Mouse (Mus musculus): ENCODE data around the gene Dot1l.

The Dot1l gene

DNA sequence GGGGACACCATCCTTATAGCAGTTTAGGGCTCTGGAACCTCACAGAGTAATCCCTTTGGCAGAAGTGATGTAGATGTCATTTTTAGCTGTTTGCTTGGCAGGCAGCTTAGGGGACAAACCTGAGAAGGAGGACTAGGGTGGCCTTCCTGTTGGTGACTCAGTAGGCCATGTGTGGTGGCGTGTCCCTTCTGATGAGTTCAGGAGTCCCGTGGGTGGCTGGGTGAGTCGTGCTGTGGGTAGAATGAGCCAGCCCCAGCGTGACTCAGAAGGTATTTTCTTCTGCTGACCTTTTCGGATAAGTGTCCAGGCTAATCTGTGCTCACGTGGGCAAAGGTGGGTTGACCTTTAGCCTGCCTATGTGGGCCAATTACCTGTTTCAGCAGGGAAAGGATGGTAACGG lies 3.6 kb downstream of the Dot1l start:
- DNase-seq: peak; percentile 94

DNA sequence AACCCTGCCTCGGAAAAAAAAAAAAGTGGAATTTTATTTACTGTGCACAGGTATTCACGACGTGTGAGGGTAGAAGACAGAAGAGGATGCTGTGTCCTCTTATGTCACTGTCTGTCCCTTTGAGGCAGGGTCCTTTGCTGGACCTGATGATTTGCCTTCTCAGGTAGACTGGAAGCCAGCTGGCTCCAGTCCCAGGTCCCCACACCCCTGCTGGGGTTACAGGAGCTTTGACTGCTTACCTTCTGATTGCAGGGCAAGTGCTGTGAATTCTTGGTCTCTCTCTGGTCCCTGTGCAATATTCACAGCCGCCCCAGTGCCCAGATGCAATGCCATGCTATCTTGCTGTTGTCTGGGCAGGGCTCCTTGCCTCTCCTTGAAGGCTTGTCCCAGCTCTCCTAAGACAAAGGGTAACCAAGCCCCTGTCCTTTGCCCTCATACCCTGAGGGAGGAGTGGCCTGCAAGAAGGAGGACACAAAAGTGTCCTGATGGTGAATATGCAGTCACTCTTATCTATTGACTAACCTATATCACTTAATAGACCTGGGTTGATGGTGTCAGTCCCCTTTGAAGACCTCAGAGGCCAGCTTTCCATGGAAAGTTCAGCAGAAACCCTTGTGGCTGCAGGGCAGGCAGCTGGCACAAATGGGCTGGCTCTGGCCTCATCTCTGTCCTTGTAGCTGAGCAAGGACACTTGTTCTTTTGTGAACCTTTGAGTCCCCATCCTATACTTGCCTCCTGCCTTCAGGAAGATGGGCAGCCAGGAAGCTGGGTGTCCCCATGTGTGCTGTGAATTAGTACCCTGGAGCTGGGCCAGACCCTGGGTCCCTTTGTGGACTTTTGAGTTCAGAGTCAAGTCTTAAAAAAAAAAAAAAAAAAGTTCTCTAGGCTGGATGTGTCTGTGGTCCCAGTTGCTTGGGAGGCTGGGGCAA lies 5.9 kb downstream of the Dot1l start:
- no peak for DNase-seq

DNA sequence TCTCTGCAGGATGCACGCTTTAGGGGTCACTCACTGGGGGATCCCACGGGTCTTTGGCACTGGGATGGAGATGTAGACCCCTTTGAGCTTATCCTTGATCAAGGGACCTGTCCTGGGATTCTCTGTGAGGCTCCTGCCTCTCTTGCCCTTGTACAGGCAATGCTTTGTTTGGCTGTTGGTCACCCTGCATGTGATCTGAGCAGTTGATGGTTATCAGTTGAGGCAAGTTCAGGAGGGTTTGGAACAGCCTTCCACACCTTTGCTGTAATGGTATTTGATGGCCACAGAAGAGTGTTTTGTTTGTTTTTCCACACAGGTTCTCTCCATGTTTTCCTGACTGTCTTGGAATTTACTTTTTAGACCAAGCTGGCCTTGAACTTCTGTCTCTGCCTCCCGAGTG lies 6.8 kb downstream of the Dot1l start:
- no peak for DNase-seq

DNA sequence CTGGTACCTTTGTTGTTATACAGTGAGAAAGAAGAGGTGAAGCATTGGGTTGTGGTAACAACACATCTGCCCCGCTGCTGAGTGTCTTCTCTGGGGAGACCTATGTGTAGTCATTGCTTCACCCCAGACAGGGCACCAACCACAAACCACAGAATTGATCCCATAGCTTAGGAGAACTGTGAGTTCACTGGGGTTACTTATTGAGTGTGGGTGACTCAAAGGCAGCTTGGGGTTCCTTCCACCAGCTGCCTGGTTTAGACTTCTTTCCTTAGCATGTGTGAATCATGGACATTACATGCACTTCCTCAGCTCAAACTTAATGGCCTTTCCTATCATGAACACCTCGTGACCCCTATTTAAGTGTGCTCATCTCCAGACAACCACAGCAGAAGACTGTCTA lies 8.5 kb downstream of the Dot1l start:
- DNase-seq: no peak

DNA sequence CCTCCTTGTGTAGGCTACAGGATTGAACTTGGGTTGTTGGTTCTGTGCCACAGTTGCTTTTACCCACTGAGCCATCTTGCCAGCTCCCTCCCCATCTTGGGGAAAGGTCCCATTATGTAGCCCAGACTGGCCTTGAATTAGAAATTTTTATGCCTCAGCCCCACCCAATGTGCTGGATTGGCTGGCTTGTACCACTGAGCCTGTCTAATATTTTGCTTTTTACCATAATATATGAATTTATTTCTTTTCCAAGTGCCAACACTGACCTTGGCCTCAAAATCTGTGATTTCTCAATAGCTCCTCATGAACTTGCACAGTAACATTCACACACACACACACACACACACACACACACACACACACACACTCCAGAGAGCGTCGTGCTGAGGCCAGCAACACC lies 10.7 kb downstream of the Dot1l start:
- DNase-seq: no peak

DNA sequence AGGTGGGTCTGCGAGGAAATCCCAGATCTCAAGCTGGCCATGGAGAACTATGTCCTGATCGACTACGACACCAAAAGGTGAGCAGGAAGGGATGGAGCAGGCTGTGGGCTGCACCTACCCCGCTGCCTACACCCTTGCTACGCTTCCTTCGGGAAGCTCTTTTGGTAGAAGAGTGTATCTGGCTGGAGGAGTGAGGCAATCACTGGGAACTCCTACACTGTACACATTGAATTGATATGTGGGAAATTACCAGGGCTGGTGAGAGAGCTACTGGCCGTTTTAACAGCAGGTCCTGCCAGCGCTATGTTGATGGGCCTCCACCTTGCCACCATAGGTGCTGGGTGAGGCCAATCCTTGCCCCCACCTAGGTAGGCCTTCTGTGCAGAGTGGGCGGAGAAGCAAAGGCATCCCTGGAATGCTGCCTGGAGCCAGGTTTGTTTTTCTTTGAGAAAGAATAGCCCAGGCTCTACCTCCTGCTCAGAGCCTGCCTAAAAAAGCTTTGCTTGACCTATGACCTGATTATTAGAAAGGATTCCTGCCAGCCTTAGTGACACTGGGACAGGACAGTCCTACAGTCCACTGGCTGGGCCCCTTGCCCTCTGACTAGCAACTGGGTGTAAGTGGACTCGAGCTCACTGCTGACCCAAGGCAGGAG lies 11.3 kb downstream of the Dot1l start:
- DNase-seq: peak; percentile 91

DNA sequence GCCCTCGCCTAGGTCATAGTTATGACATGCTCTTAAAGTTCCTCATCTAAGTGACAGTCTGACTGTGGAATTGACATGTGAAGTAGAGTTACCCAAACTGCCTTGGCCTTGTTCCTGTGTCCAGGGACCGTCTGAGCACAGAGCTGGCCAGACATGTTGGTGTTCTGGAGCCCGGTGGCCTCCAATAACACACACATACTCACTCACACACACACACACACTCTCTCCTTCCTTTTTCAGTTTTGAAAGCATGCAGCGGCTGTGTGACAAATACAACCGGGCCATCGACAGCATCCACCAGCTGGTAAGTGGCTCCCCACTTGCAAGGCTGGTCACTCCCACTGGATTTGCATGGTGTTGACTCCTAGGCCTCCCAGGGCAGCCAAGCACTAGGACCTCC lies 13.4 kb downstream of the Dot1l start:
- DNase-seq: no peak

DNA sequence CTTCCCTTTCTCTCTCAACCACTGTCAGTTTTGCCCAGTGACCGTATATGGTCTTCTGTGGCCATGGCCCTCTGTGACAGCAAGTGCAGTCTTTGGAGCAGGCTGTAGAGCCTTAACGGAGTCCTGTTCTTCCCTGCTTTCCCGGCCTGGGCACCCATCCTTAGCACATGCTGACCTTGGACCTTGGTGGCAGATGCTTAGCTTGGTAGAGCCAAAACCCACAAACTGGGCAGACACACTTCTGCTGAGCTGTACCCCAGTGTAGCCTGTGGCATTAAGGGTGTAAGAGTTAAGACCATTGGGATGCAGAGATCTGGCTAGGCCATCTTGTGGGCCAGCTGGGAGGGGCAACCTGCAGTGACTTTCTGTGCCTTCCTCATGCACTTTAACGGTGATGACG lies 18.8 kb downstream of the Dot1l start:
- no peak for DNase-seq

DNA sequence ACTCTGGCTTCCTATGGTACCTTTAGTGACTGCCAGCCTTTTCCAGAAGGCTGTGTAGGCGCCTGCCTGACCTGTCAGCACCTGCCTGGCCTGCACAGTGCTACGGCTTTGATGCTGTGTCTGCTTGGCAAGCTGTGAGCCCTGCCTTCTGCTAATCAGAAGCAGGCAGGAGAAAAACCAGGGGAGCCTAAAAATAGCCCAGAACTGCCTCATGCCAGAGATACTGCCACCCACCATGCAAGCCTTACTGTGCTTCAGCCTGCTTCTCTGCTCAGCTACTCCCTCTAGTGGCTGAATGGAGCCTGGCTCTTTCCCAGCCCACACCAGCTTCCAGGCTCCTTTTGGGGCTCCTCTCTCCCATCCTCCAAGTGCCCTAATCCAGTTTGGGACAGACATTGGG lies 19.5 kb downstream of the Dot1l start:
- DNase-seq: peak; percentile 99

DNA sequence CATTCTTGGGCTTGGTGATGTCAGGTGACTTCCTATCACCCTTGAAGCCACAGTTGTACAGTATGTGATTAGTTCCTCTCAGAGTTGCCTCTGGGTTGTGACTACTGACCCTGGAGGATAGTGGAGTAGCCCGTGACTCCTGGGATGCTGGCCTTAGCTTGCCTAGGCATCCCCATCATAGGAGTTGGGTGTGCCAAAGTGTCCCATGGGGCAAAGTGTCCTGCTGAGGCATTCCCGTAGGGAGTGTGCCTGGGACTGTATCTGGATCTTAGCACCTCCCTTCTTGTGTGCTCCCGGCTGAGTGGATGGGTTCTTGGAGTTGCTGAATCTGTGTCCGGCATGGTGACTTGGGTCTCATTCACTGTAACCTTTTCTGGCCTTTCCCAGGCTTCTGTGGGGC lies 20.0 kb downstream of the Dot1l start:
- no peak for DNase-seq

DNA sequence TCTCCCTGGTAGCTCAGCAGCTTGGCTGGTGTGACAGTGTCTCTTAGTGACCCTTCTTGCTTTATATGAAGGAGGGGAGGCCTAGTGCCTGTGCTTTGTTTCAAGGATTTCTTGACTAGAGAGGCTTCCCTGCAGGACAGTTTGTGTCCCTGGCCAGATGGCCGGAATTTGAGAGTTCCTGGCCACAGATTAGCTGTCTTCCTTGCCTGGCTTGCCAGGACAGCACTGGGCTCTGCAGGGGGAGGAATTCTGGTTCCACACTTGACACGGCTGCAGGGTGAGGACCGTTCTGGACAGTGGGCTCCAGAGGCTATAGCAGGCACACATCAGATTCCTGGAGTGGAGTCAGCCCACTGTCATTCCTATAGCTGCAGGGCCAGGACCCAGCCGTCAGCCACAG lies 20.7 kb downstream of the Dot1l start:
- no peak for DNase-seq

DNA sequence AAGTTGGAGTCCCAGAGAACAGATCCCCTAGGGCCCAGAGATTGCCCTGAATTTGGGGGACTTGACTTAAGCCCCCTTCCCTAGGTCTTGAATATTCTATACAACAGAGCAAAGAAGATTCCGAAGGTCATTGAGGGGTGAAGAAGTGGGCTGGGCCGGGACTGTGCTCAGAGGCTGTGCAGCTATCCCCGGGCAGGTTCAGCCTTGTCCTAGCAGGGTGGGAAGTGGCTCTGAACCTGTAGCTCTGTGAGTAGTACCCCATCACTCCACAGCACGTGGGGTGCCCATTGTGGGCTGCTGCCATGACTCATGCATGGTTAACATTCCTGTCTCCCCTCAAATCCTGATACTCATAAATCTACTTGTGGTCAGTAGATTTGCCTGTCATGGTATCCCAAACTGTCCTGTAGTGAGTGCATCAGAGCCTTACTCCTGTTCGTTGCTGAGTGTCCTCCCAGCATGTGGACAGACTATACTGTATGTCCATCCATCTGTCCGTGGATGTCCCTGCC lies 21.4 kb downstream of the Dot1l start:
- DNase-seq: no peak

DNA sequence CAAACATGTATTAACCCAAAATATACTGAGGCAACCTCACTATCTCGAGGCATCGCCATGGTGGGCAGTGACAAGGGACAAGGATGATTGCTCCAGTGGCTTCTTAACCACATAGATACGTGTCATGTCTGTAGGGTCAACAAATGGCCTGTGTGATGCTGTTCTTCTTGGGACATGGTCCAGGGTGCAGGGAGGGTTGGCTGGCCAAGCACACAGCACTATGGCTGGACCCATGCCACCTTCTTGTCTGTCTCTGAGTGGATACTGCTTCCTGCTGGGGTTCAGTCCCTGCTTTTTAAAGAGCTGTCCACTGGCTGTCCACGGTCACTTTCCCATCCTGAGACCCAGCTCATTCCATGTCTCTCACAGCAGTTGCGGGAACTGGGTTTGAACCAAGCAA lies 22.1 kb downstream of the Dot1l start:
- no peak for DNase-seq

DNA sequence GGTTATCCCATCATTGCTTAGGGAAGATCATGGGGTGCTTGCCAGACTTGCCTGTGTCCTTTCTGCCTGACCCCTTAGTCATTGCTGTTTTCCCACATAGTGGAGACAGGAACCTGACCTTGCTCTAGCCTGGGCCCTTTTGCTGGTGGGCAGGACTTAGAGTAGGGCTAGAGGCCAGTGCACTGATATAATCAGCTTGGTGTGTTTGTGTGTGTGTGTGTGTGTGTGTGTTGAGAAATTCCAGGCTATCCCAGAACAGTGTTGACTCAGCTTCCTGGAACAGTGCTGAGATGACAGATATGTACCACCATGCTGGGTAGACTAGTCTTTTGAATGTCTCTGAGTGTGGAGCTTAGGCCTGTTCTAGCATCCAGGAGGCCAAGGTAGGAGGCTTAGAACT lies 24.6 kb downstream of the Dot1l start:
- DNase-seq: no peak

DNA sequence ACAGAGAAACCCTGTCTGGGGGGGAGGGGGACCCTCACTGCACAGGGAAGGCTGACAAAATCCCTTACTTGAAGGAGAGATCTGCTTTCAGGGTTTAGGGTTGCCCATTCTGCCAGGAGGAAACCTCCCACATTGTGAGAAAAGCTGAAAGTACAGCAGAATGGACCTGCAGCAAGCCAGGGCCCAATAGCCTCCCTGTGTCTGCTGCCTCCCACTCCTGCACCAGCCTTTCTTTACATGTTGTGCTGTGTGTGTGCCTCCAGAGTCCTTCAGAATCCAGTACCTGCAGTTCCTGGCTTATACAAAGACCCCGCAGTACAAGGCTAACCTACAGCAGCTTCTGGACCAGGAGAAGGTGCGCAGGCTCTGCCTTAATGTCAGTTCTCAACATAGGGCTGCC lies 29.3 kb downstream of the Dot1l start:
- DNase-seq: no peak

DNA sequence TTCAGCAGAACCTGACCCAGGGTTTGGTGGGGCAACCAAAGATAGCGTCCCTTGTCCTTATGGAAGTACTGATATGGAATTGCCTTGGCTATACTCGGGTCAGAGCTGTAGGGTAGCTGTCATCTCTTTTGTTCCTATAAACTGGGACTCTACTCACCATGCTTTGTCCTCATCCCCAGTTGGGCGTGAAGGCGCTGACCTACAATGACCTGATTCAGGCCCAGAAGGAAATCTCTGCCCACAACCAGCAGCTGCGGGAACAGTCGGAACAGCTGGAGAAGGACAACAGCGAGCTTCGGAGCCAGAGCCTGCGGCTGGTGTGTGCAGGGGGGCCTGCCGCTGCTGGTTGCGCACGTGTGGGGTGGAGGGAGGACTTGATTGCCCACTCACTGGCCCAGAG lies 29.9 kb downstream of the Dot1l start:
- peak; percentile 97 for DNase-seq

DNA sequence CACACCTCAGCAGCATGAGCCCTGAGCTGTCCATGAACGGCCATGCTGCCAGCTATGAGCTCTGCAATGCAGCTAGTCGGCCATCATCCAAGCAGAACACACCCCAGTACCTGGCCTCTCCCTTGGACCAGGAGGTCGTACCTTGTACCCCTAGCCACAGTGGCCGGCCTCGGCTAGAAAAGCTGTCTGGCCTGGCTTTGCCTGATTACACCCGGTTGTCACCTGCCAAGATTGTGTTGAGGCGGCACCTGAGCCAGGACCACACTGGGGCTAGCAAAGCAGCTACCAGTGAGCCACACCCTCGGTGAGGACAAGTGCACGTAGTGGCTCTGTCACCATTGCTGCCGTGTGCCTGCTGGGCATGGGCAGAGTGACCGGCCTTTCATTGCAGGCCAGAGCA lies 31.0 kb downstream of the Dot1l start:
- DNase-seq: no peak

DNA sequence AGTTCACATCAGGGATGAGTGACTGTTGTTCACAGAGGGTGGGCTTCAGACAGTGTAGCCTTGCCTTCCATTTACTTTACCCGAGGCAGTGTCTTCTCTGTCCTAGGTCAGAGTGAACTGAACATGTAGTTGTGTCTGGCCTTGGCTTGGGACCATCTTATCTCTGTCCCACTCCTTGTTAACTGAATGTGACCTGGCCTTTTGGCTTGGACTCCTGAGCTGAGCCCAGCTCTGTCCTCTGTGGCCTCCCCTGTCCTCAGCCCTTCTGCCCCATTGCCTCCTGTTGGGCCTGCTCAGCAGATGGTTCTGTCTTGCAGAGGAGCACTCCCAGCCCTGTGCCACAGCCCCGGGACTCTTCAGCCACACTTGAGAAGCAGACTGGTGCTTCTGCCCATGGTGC lies 32.5 kb downstream of the Dot1l start:
- DNase-seq: peak; percentile 97

DNA sequence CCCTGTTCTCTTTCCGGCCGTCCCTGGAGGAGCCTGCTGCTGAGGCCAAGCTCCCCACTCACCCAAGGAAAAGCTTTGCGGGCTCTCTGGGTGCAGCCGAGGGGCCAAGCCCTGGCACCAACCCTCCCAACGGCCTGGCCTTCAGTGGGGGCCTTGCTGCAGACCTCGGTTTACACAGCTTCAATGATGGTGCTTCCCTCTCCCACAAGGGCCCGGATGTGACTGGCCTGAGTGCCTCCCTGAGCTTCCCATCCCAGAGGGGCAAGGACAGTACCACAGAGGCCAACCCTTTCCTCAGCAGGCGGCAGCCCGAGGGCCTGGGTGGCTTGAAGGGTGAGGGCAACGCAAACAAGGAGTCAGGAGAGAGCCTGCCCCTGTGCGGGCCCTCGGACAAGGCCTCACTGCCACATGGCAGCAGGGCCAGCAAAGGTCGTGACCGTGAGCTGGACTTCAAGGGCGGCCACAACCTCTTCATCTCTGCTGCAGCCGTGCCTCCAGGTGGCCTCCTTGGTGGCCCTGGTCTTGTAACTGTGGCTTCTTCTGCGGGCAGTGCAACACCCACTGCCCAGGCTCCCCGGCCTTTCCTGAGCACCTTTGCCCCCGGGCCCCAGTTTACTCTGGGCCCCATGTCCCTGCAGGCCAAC lies 35.9 kb downstream of the Dot1l start:
- peak; percentile 92 for DNase-seq

DNA sequence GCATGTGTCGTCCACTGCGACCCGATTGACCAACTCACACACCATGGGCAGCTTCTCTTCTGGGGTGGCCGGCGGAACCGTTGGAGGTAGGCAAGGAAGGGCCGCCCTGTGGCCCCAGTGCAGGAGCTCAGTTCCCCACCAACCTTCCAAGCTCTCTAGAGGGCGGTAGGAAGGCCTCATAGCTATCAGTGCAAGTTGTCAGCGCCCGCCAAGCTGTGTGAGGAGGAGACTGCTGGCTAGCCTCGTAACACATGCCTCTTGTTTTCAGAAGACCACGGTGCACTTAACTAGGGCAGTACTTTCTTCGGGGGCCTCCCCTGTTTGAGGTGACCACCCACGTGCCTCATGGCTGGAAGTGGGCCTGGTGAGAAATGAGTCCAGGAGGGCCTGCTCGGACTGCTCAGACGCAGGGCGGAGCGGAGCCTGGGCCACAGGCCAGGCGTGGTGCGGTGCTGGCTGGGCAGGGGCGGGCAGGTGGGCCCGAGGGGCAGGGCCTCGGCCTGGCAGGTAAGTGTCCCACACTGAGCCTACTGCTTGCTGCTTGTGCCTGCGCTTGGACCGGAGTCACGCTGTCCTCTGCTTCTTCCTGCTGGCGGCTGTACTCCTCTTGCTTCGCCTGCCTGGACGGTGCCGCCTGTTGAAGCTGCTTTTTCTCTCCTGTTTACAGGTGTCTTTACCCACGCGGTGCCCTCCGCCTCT lies 36.6 kb downstream of the Dot1l start:
- peak; percentile 95 for DNase-seq

DNA sequence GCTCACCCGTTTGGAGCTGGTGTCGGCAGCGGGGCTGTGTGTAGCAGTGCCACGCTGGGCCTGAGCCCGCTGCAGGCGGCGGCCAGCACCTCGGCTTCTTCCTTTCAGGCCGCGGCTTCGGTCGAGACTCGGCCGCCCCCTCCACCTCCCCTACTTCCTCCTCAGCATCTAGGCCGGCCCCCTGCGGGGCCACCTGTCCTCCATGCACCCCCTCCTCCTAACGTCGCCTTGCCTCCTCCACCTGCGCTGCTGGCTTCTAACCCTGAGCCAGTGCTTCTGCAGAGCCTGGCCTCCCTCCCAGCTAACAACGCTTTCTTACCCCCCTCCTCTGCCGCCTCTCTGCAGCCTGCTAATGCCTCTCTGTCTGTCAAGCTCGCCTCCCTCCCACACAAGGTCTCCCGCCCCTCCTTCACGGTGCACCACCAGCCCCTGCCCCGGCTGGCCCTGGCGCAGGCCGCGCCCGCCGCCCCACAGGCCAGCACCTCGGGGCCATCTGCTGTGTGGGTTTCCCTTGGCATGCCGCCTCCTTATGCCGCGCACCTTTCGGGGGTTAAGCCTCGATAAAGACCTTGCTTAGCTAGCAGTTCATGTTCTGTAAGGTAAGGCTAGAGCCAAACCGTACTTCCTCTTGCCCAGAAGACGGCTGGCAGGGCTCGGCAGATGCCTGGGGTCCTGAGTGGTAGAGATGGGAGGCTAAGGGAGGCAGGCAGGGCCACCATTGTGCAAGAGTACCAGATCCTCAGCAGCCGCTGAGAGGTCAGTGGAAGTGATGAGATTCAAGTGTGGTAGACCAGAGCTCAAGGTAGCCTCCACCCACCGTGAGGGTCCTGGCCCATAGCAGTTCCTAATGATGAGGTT lies 37.4 kb downstream of the Dot1l start:
- peak; percentile 90 for DNase-seq

Measured in heart, adult 11 months (tissue).